Mouse (Mus musculus): ENCODE data around the gene Arhgef2.

Arhgef2 gene

DNA sequence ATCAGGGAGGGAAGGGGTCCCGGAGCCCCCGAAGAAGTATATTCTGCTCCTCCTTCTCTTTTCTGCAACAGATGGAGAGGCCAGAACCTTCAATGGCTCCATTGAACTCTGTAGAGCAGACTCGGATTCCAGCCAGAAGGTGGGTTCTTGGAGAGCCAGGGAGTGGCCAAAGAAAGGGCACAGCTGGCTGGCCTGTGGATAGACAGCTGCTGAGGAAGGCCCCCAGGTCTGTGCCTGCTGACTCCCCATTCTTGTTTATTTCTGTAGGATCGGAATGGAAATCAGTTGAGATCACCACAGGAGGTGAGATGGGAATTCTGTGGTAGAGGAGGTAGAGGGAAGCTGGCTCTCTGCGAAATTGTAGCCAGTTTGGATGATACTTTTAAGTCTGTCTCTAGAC lies 37.3 kb downstream of the Arhgef2 start:
- DNase-seq (ENCODE audit: low spot score) = no peak

DNA sequence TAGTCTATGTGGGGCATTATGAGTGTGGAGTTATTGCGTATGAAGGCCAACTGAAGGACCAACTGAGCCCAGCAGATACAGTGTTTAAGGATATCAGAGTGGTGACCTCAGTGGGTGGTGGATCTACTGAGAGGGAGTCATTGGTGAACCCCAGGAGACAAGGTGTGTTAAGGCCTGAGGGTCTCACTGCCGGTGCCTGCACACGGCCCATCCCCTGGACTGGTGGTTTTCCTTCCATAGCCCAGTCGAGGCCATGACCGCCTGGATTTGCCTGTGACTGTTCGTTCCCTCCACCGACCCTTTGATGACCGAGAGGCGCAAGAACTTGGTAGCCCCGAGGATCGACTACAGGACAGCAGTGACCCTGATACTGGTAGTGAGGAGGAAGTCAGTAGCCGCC lies 40.2 kb downstream of the Arhgef2 start:
- DNase-seq (ENCODE audit: low spot score) = no peak

DNA sequence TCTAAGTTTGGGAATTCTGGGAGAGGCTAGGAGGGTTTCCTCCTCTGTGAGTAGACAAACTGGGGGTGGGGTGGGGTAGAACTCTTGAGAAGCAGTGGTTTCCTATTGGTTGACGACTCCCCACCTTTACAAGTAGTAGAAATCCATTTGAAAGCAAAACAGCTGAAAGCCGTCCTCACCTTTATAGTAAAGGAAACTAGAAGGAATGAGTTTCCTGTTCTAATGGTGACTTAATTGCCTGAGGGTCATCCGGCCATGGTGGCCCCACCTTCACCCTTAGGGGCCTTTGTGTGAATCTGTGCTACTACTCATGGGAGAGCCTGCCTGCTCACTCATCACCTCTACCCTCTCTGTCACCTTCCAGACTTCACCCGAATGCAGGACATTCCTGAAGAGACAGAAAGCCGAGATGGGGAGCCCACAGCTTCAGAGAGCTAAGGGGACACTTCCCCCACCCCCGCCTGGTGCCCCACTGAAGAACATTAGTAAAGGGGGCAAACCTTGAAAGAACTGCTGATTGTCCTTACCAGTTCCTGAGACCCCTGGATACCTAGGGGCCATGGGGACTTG lies 40.7 kb downstream of the Arhgef2 start:
- DNase-seq (ENCODE audit: low spot score) = no peak

DNA sequence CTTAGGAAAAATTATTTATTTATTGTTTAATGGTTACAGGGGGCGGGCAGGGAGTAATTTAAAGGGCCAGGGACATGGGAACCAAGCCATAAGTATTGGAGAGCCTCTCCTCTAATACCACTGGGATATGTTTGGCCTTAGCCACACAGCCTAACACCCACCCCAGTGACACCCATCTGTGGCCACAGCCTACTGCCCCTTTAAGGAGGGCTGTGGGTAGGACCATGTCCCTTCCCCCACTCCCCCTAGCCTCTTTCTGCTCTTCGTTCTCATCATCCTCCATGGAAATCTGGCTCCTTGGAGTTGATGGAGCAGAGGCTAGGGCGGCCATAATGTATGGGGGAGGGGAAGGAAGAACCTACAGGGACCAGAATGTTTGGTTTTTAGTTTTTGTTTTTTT lies 41.3 kb downstream of the Arhgef2 start:
- DNase-seq (ENCODE audit: low spot score) = no peak

DNA sequence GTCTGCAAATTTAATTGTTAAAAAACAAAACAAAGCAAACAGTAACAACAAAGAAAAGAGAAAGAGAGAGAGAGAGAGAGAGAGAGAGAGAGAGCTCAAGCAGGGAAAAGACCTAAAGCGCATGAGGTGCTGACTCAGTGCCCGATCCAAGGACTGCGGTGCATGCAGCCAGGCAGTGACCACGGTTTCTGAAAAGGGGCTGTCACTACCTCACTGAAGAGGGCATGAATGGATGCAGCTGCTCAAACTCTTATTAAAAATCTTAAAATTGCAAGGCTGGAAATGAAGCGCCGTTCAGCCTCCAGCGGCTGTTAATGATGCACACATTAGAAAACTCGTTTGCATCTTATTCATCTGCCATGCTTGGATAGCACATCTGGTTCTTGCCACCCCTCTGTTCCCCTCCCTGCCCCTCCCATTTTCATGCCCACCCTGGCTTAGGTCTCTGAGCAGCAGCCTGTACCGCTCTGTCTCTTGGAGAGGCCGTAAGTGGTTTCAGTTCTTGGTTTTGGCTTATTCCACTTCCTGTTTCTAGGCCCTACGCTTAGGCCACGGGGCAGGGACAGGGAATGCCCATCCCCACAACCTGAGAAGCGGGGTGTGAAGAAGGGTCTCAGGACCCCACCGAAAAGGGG lies 42.1 kb downstream of the Arhgef2 start:
- DNase-seq (ENCODE audit: low spot score) = no peak

DNA sequence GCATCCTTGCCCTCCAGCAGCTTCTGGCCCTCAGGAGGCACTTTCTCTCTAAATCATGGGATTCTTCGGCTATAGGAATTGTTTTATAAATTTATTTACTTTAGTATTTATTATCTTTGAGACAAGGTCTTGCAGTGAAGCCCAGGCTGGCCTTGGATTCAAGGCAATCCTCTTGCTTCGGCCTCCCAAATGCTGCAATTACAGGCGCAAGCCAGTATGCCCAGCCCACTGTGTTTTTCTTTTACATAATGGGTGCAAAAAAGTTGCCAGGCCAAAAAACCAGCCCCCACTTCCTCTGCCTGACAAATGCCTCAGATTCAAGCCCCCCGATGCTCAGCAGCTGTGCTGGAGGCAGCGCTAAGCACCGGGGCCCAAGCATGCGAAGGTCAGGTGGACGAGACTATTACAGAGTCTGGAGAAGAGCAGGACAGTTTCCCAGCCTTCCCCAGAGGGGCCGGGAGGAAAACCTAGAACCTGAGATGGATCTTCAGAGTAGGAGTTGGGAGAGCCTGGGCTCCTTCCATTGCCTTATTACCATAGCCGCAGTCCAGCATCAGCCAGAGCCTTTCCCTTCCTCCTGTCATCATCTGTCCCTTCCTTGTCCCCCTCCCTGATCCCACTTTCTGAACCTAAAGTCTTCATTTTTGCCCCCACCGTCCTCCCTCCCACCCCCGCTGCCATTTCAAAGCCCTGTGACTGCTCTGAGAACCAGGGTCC lies 42.8 kb downstream of the Arhgef2 start:
- DNase-seq (ENCODE audit: low spot score) = no peak

DNA sequence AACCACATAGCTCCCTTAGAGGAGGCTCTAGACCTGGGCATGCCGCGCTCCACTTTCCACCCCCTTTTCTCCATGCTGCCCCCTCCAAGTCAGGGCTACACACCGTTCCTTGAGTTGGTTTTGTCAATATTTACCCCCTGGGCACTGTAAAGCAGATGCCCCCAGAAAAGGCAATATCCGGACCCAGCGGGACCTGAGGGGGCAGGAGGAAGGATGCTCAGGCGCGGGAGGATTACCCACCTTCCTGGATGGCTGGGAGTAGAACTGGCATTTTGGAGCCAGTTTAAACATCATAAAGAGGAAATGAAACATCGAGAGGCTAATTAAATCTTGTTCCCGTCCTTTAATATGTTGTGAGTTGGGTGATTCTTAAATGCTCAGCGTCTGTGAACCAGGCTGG lies 43.4 kb downstream of the Arhgef2 start:
- no peak for DNase-seq (ENCODE audit: low spot score)

DNA sequence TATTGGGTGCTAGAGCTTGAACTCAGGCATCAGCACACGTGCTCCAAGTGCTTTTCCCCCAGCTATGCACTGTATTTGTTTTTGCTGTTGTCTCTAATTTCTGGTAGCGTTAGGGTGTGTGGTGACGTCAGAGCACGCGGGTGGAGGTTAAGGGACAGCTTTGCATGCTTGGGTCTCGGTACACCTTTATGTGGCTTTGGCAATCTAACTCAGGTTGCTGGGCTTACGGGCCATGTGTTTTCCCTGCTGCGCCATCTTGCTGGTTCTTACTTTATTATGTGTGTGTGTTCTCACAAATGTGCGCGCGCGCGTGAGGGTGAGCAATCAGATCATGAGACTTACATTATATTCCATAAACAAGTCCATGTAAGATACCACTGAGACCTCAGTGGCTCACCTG lies 44.2 kb downstream of the Arhgef2 start:
- no peak for DNase-seq (ENCODE audit: low spot score)

DNA sequence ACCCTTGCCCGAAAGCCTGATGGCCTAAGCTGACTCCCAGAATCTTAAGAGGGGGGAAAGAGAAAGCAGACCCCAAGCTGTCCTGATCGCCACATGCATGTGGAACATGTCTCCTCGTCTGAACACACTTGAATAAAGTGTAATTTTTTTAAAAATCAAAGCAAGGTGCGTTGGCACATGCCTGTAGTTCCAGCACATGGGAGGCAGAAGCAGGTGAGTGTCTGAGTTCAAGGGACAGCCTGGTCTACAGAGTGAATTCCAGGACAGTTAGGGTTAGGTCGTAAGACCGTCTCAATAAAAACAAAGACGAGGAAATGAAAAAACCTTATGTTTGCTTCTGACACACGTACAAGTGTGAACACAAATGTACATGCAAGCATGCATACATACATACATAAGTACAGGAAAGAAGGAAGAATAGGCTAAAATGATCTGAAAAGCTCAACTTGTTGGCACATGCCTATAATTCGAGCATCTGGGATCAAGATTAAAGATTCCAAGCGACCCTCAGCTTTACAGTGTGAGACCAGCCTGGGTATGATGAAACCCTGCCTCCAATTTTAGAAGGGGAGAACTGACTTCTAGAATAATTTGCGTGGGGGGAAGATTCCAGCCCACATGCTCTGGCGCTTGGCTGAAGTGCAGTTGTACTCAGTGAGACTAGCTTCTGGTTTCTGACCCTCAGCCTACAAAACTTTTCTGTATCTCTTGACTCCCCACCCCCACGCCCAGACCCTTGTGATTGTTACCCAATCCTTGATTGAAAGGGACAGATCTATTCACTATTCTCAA lies 45.1 kb downstream of the Arhgef2 start:
- no peak for DNase-seq (ENCODE audit: low spot score)

DNA sequence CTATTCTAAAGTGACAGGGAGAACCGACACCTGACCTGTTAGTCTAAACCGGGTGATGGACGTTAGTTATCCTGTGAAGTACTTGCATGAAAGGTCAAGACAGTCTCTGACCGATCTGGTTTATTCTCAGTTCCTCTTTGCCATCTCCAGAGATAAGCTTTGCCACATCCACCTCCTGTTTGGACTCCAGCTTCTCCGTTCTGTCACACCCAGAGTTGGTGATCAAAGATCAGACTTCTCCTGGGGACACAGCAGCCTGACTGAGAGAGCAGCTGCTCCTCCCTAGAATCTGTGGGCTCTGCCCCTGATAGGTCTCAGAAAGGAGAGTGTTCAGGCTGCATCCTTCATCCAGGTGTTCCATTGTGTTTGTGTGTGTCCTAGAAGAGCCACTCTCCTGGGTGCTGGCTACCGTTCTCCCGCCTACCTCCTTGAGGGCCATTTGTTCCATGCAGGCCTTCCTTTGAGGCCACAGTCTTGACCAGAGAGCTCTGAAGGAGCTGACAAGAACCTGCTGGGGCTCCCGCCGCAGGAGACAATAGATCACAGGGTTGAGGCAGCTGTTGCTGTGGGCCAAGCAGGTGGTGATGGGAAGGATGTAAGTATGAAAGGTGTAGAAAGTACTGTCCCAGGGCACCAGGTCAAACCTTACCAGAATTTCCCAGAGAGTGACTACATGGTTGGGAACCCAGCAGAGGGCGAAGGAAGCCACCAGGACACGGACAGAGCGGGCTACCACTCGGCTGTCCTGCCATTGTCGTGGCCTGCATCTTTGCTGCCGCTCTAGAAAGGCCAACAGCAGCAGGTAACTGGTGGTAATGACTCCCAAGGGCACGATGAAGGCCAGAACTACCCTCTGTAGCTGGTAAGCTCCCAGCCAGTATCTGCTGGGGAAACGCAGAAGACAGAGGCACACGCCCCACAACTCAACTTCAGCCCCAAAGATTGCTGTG lies 46.2 kb downstream of the Arhgef2 start:
- no peak for DNase-seq (ENCODE audit: low spot score)

DNA sequence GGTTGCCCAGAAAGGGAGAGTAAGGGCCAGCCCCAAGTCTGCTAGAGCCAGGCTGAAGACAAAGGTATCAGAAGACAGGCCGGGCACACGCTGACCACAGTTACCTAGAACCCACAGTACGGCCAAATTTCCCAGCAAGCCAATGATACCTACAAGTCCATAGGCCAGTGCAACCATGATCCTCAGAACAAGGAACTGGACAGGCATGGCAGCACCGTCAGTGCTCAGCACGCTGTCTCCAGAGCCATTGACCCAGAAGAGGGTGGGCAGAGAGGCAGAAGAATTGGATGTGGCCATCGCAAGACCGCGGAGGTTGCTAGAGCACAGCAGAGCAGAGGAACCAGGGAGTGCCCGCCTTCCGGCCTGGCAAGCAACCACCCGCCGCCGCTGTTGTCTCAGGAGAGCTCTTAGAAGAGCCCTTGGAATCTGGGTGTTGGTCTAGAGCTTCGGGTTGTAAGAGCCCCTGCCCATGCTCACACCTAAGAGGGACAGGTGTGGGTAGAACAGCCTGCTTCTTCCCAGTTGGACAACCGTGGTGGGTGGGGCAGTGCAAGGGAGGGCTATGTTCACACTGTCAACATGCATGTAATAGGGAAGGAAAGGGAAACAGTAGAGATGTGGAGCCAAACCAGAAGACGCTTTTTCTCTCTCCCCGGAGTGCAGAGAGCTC lies 47.2 kb downstream of the Arhgef2 start, which contains the start of gene Rxfp4:
Gene Rxfp4, minus strand, starts transcription at position 297 of the 670 bp plus-strand sequence.
- DNase-seq (ENCODE audit: low spot score) = no peak

DNA sequence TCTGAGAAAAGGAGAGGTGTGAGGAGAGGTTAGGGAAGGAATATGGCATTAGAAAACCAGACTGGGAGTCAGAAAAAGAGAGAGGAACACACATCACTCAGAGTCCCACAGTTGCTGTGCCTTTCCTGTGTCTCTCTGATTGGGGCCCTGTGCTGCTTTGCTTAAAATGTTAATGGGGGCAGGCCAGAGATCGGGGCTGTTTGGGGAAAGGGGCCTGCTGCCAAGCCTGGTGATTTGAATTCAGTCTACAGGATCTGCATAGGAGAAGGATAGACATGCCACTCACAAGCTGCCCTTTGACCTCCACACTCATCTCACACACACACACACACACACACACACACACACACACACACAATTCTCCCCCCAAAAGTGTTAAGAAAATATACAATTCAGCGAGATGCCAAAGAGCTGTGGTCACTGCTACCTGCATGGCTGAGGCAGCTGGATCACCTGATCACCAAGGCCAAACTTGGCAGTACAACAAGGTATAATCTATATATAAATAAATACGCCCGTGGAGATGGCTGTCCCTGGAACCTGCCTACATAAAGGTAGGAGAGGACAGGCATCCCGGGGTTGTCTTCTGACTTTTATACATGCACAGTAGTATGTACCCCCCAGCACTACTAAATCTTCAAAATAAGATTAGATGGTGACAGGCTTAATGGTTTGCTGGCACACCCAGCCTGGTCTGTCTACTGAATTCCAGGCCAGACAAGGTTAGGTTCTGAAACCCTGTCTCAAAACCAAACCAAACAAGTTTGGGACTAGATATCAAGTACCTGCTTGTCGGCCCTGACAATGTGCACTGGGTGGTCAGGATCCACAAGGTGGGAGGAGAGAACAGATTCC lies 48.0 kb downstream of the Arhgef2 start:
- no peak for DNase-seq (ENCODE audit: low spot score)

DNA sequence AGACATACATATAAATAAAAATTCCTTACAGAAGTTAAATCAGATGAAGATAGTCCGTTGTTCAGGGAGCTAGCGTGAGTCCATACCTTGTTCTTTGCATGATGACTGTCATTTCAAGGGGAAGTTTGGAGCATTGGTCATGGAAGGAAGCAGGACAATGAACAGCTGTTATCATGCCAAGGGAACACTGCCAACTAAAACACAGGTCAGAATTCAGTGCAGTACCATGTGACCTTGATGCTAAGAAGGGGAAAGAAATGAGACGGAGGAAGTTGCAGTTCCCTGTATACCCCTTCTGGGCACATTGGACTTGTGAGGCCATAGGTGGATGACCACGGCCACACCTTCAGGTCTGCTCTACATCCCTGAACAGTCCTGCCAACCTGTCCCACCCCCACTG lies 48.9 kb downstream of the Arhgef2 start:
- DNase-seq (ENCODE audit: low spot score) = no peak

DNA sequence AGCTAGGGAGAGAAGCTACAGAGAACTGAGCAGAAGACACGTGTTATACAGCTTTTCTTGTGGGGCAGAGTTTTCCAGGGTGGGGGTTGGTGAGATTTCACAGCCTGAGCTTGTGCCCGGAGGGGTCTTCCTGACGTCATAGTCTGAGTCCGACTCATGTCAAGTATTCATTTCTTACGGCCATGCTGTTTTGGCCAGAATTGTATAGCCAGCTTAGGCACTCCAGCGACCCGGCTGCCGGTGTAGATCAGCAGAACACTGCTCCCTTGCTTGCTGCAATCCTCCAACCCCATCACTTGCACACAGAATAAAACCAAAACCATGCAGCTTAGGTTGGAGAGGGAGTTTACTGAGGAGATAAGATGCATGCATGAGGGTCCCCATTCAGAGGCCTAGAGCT lies 49.9 kb downstream of the Arhgef2 start:
- DNase-seq (ENCODE audit: low spot score) = no peak

DNA sequence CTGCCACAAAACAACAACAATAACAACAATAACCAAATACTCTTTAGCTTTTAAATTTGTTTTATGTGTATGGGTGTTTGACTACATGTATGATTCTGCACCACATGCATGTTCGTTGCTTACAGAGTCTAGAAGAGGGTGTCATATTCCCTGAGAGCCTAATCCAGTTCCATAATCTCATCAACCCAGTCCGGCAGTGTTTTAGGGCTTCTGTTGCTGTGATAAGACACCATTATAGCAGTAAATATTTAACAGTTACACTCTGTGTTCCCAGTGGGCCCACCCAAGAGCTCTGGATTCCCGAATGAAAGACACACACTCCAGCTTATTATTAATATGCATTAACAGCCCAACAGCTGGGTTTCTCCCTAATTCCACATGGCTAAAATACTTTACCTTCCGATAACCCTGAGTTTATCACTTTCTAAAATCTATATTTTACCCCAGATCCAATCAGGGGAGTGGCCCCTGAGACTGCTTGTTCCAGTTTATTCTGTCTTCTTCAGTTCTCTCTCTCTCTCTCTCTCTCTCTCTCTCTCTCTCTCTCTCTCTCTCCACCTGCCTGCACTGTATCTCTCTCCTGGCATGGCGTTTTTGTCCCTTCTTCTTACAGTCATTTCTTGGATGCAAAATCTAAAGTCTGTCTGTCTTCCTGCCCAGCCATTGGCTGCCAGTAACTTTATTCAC lies 52.8 kb downstream of the Arhgef2 start:
- no peak for DNase-seq (ENCODE audit: low spot score)

DNA sequence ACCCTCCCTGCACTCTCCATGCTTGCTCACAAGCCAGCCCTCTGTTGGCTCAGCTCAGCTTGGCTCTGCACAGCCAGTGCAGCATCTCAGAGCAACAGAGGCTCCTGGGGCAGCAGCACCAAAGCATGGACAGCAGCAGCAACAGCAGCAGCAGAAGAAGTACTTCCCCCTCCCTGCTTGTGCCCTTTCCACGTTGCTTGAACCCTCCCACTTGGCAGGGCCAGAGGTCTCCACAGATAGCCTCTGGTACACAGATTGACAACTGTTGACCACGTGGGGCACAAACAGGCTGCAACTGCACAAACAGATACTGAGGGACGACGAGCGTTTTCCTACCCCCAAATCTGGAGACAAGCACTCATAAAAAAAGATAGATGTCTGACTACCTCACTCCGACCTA lies 54.0 kb downstream of the Arhgef2 start:
- no peak for DNase-seq (ENCODE audit: low spot score)

DNA sequence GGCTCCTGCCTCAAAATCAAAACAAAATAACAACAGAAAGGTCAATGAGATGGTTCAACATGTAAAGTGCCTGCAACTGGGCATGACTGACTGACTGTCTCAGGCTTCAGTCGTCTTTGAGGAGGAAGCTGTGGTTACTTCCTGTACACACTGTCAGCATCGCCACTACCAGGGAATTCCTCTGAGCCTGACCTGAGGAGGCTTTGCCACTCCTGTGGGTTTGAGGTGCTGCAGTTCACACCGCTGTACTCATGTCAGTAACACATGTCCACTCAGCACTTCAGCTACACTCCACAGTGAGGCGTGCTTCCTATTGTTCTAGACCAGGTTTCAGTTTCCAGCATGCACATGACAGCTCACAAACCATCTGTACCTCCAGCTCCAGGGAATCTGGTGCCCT lies 58.3 kb downstream of the Arhgef2 start:
- DNase-seq (ENCODE audit: low spot score) = no peak

DNA sequence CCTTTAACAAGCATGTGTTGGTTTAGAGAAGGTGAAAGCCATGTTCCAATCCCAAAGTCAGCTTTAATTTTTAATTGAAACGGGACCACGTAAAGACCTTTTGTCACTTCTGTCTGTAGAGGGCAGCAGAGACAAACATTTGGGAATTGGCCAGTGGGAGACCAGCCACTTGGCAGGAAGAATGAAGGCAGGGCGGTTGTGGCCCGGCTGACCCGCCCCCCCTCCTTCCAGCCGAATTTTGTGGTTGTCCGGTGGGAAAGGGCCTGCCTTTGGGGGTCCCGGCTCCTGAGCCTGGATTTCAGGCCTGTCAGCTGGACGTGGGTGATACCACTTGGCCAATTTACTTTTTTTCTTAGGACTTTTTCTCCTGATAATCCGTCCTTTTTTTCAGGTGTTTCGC lies 71.6 kb downstream of the Arhgef2 start:
- DNase-seq (ENCODE audit: low spot score) = no peak

DNA sequence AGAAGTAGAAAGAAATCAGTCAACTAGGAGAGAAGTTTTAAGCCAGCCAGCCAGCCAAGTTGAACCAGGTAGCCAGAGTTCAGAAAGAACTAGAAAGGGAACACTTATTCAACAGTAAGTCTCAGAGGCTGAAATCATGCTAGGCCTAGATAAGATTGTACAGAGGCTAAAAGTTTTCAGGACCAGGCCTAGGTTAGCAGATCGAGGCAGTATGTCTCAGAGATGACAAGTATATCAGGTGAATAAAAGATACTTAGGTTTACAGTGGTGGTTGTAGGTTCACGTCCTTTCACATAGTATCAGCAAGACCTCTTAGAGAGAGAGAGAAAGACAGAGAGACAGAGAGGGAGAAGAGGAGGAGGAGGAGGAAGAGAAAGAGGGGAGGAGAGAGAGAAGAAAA lies 78.0 kb downstream of the Arhgef2 start:
- no peak for DNase-seq (ENCODE audit: low spot score)
